Mouse (Mus musculus) midbrain, embryonic 14.5 days (tissue): Measurements from ENCODE around the gene Snap23. TPM values are rescaled to one million over a fixed set of nuclear protein-coding genes. Genes with fewer than 3 reads are reported as not detected.

Source experiments
- ATAC-seq: fragments of 200-750 bp; cut with Nextera tagmentation; 2 replicates; pipeline ENCODE4 v1.8.0; 2017; ENCODE audit warnings: moderate number of reproducible peaks, moderate library complexity; ENCODE audit not compliant: low FRiP score, low TSS enrichment
- DNase-seq: peaks from one replicate; pipeline ENCODE4 v3.0.0-alpha.2; 2015
- H3K27ac ChIP-seq: fragments of 300-500 bp; sonication (generic); replicated peaks from 2 replicates; pipeline ENCODE4 v1.5.1; 2014; ENCODE audit warnings: mild to moderate bottlenecking, low read depth, low read length, moderate library complexity
- H3K27me3 ChIP-seq: fragments of 300-500 bp; sonication (generic); 2 replicates; pipeline ENCODE4 v1.6.1; 2014; ENCODE audit warnings: low read length, control low read depth, mixed read lengths; ENCODE audit not compliant: control insufficient read depth, insufficient read depth
- H3K36me3 ChIP-seq: fragments of 300-500 bp; sonication (generic); 2 replicates; pipeline ENCODE4 v1.6.1; 2014; ENCODE audit warnings: low read length, control low read depth; ENCODE audit not compliant: control insufficient read depth, insufficient read depth
- H3K4me1 ChIP-seq: fragments of 300-500 bp; sonication (generic); 2 replicates; pipeline ENCODE4 v1.6.1; 2014; ENCODE audit warnings: mild to moderate bottlenecking, antibody characterized with exemption, low read length, control low read depth; ENCODE audit not compliant: control insufficient read depth, insufficient read depth
- H3K4me2 ChIP-seq: fragments of 300-500 bp; sonication (generic); 2 replicates; pipeline ENCODE4 v1.6.1; 2014; ENCODE audit warnings: mild to moderate bottlenecking, low read length, moderate library complexity
- H3K4me3 ChIP-seq: fragments of 300-500 bp; sonication (generic); replicated peaks from 2 replicates; pipeline ENCODE4 v1.5.1; 2014; ENCODE audit warnings: low read depth, low read length
- H3K9ac ChIP-seq: fragments of 300-500 bp; sonication (generic); replicated peaks from 2 replicates; pipeline ENCODE4 v1.6.1; 2014; ENCODE audit warnings: mild to moderate bottlenecking, low read length, moderate library complexity
- H3K9me3 ChIP-seq: fragments of 300-500 bp; sonication (generic); 2 replicates; pipeline ENCODE4 v1.6.1; 2016; ENCODE audit warnings: low read length, control low read depth, mixed read lengths; ENCODE audit not compliant: control insufficient read depth
- WGBS: fragments of 180-500 bp; shearing (Covaris S2); extraction: QIAGEN DNeasy Blood & Tissue Kit; methylation state at CpG from one replicate; pipeline ENCODE4 v1.1.7; 2014; 5-methylcytosine and 5-hydroxymethylcytosine counted together
- polyA plus RNA-seq: library from polyadenylated mRNA; unstranded; fragments of >200 nt; fragmentation: Nextera tagmentation; extraction: Ambion mirVana; gene quantifications from 2 replicates; pipeline ENCODE4 v1.2.1, GENCODE M21; 2014

The Snap23 gene
- polyA plus RNA-seq, 1 experiment from 2014 or later: 20.2 TPM

GRCm38 (mm10) chr2:120599506-120599905 lies 32.0 kb downstream of the Snap23 start:
- no peak for DNase-seq
- WGBS: 96% methylated on average over 4 of the region's 4 CpGs
- no peak overlapping the region for H3K27ac ChIP-seq
- no peak overlapping the region for H3K4me3 ChIP-seq
- H3K36me3 ChIP-seq: peaks cover 64% of the 10 kb centered on the region
- H3K9ac ChIP-seq: no peak overlapping the region
- no peaks in the 10 kb centered on the region for H3K4me1 ChIP-seq
- ATAC-seq: no peak
- H3K4me2 ChIP-seq: no peak overlapping the region
- H3K27me3 ChIP-seq: no peaks in the 10 kb centered on the region
- H3K9me3 ChIP-seq: no peaks in the 10 kb centered on the region

- peaks cover 27% of the 10 kb centered on the region for H3K36me3 ChIP-seq
- no peak overlapping the region for H3K9ac ChIP-seq
- H3K27me3 ChIP-seq: no peaks in the 10 kb centered on the region
- no peak overlapping the region for H3K4me3 ChIP-seq
- ATAC-seq (no peak), DNase-seq (peak; percentile 25)
- no peak overlapping the region for H3K4me2 ChIP-seq
- no peaks in the 10 kb centered on the region for H3K9me3 ChIP-seq
- 88% methylated on average over 6 of the region's 6 CpGs for WGBS
- H3K27ac ChIP-seq: no peak overlapping the region
- peaks cover 7% of the 10 kb centered on the region for H3K4me1 ChIP-seq
These were observed 38.7 kb downstream of the Snap23 start for GRCm38 (mm10) chr2:120606021-120606690.

- Histone ChIP-seq H3K27ac (peak within 1 kb of the TSS; percentile 86), H3K4me1 (peaks cover 7% of the 10 kb centered on the region), H3K9ac (peak within 1 kb of the TSS; percentile 81), H3K9me3 (no peaks in the 10 kb centered on the region), H3K4me2 (peak within 1 kb of the TSS; percentile 87), H3K27me3 (no peaks in the 10 kb centered on the region), H3K36me3 (peaks cover 30% of the 10 kb centered on the region), H3K4me3 (peak within 1 kb of the TSS; percentile 83)
- ATAC-seq: peak; percentile 97
- peak; percentile 95 for DNase-seq
- under 1% methylated on average over 52 of the region's 52 CpGs for WGBS
These were observed 41.6 kb downstream of the Snap23 start, which contains the start of the genes Haus2 and Lrrc57 for GRCm38 (mm10) chr2:120608830-120609723. Gene Haus2, plus strand, starts transcription at chr2:120609383. Gene Lrrc57, minus strand, starts transcription at chr2:120609520.

GRCm38 (mm10) chr2:120616279-120617163 lies 49.0 kb downstream of the Snap23 start:
- H3K27ac ChIP-seq: no peak overlapping the region
- no peaks in the 10 kb centered on the region for H3K9me3 ChIP-seq
- DNase-seq (no peak), ATAC-seq (no peak)
- peaks cover 56% of the 10 kb centered on the region for H3K36me3 ChIP-seq
- H3K4me2 ChIP-seq: no peak overlapping the region
- no peaks in the 10 kb centered on the region for H3K4me1 ChIP-seq
- H3K4me3 ChIP-seq: no peak overlapping the region
- WGBS: 94% methylated on average over 5 of the region's 5 CpGs
- no peak overlapping the region for H3K9ac ChIP-seq
- H3K27me3 ChIP-seq: no peaks in the 10 kb centered on the region

GRCm38 (mm10) chr2:120619538-120619937 lies 52.1 kb downstream of the Snap23 start:
- Histone ChIP-seq H3K27me3 (no peaks in the 10 kb centered on the region), H3K36me3 (peaks cover 40% of the 10 kb centered on the region), H3K4me2 (no peak overlapping the region), H3K4me3 (no peak overlapping the region), H3K9me3 (no peaks in the 10 kb centered on the region), H3K27ac (no peak overlapping the region), H3K4me1 (no peaks in the 10 kb centered on the region), H3K9ac (no peak overlapping the region)
- DNase-seq (no peak), ATAC-seq (no peak)
- WGBS: 93% methylated on average over 1 of the region's 1 CpGs

GRCm38 (mm10) chr2:120622920-120623319 lies 55.4 kb downstream of the Snap23 start:
- ATAC-seq (no peak), DNase-seq (no peak)
- H3K4me2 ChIP-seq: no peak overlapping the region
- H3K4me3 ChIP-seq: no peak overlapping the region
- H3K36me3 ChIP-seq: peaks cover 20% of the 10 kb centered on the region
- no peaks in the 10 kb centered on the region for H3K9me3 ChIP-seq
- H3K4me1 ChIP-seq: no peaks in the 10 kb centered on the region
- no peak overlapping the region for H3K9ac ChIP-seq
- no peaks in the 10 kb centered on the region for H3K27me3 ChIP-seq
- no peak overlapping the region for H3K27ac ChIP-seq

GRCm38 (mm10) chr2:120628076-120628865 lies 60.8 kb downstream of the Snap23 start:
- DNase-seq: no peak
- 31% methylated on average over 10 of the region's 10 CpGs for WGBS
- peak; percentile 15; the same call in 1 of the 2 replicates for ATAC-seq
- no peaks in the 10 kb centered on the region for H3K9me3 ChIP-seq
- no peaks in the 10 kb centered on the region for H3K27me3 ChIP-seq
- H3K4me2 ChIP-seq: peak overlapping the region; percentile 63
- no peaks in the 10 kb centered on the region for H3K36me3 ChIP-seq
- H3K9ac ChIP-seq: peak overlapping the region; percentile 31; the same call in 1 of the 2 replicates
- H3K4me3 ChIP-seq: peak overlapping the region; percentile 55
- no peak overlapping the region; the same call in 1 of the 2 replicates for H3K27ac ChIP-seq
- peaks cover 8% of the 10 kb centered on the region; the same call in 1 of the 2 replicates for H3K4me1 ChIP-seq
